Mouse (Mus musculus) ES-E14 (cell line): Measurements from ENCODE around the gene Lbx1.

Source experiments
- CHD2 ChIP-seq: IDR thresholded peaks from 2 replicates; pipeline ENCODE4 v1.6.1; 2014; ENCODE audit warnings: mild to moderate bottlenecking, low read depth, low read length, inconsistent platforms
- HCFC1 ChIP-seq: IDR thresholded peaks from 2 replicates; pipeline ENCODE4 v1.6.1; 2012; ENCODE audit warnings: low read length, inconsistent platforms, borderline replicate concordance; ENCODE audit not compliant: insufficient read depth
- MAFK ChIP-seq: IDR thresholded peaks from 2 replicates; pipeline ENCODE4 v1.6.1; 2014; ENCODE audit warnings: mild to moderate bottlenecking, low read depth, low read length, inconsistent platforms; ENCODE audit not compliant: insufficient read depth
- ZC3H11A ChIP-seq: IDR thresholded peaks from 2 replicates; pipeline ENCODE4 v1.6.1; 2012; ENCODE audit warnings: low read depth, mild to moderate bottlenecking, inconsistent platforms, low read length, borderline replicate concordance
- ZNF384 ChIP-seq: IDR thresholded peaks from 2 replicates; pipeline ENCODE4 v1.6.1; 2012; ENCODE audit warnings: low read depth, low read length, inconsistent platforms

- no peak for TF ChIP-seq ZC3H11A
- TF ChIP-seq HCFC1: no peak
- TF ChIP-seq CHD2: no peak
- TF ChIP-seq ZNF384: no peak
- TF ChIP-seq MAFK: no peak
These were observed 2.9 kb downstream of the Lbx1 start for GRCm38 (mm10) chr19:45232443-45233410.
